Mouse (Mus musculus) CH12F3 (cell line): ENCODE data around the gene Brf1.

Experiments
- in situ Hi-C: fragments of 300-500 bp; cut with MboI; formaldehyde crosslinking; loops from 2 replicates; pipeline ENCODE4 v1.14.3; 2020; ENCODE audit warnings: low sequenced_read_pairs

Brf1 gene

GRCm38 (mm10) chr12:112911701-112912100 lies 88.8 kb downstream of the Brf1 start:
- in situ Hi-C loops, result no loop called here
